Mouse (Mus musculus): ENCODE results near the gene Armh4.

The Armh4 gene

GRCm38 (mm10) chr14:49733950-49734349 lies 49.2 kb downstream of the Armh4 start:
- peak; percentile 40 for DNase-seq (ENCODE audit: low read depth, low spot score)

- no peak for DNase-seq (ENCODE audit: low read depth, low spot score)
Observed at GRCm38 (mm10) chr14:49723361-49724054, 59.7 kb downstream of the Armh4 start.

- no peak for DNase-seq (ENCODE audit: low read depth, low spot score)
Observed at GRCm38 (mm10) chr14:49722782-49723181, 60.4 kb downstream of the Armh4 start.

- no peak for DNase-seq (ENCODE audit: low read depth, low spot score)
Observed at GRCm38 (mm10) chr14:49721281-49721680, 61.9 kb downstream of the Armh4 start.

GRCm38 (mm10) chr14:49719678-49720077 lies 63.5 kb downstream of the Armh4 start:
- DNase-seq (ENCODE audit: low read depth, low spot score) = no peak

- no peak for DNase-seq (ENCODE audit: low read depth, low spot score)
Observed at GRCm38 (mm10) chr14:49711016-49711415, 72.2 kb downstream of the Armh4 start.

- no peak for DNase-seq (ENCODE audit: low read depth, low spot score)
Observed at GRCm38 (mm10) chr14:49703432-49704200, 79.6 kb downstream of the Armh4 start.

- DNase-seq (ENCODE audit: low read depth, low spot score) = no peak
Observed at GRCm38 (mm10) chr14:49679511-49680284, 103.5 kb downstream of the Armh4 start.

- no peak for DNase-seq (ENCODE audit: low read depth, low spot score)
Observed at GRCm38 (mm10) chr14:49676580-49676979, 106.6 kb downstream of the Armh4 start.

GRCm38 (mm10) chr14:49660444-49660843 lies 122.7 kb downstream of the Armh4 start:
- DNase-seq (ENCODE audit: low read depth, low spot score) = no peak

GRCm38 (mm10) chr14:49649191-49649590 lies 134.0 kb downstream of the Armh4 start:
- DNase-seq (ENCODE audit: low read depth, low spot score) = no peak

- no peak for DNase-seq (ENCODE audit: low read depth, low spot score)
Observed at GRCm38 (mm10) chr14:49637422-49637821, 145.8 kb downstream of the Armh4 start.

- no peak for DNase-seq (ENCODE audit: low read depth, low spot score)
Observed at GRCm38 (mm10) chr14:49626055-49626454, 157.1 kb downstream of the Armh4 start.
